Mouse (Mus musculus) CH12.LX (cell line): ENCODE results near the gene F2rl1. TPM values are rescaled to one million over a fixed set of nuclear protein-coding genes. Genes with fewer than 3 reads are reported as not detected.

Source experiments
- DNase-seq: peaks from one replicate; pipeline ENCODE4 v3.0.0-alpha.2; 2013; ENCODE audit errors: extremely low read depth
- H3K27ac ChIP-seq: 2 replicates; pipeline ENCODE4 v1.5.1; 2012; ENCODE audit warnings: low read depth, mild to moderate bottlenecking, control low read depth, moderate library complexity; ENCODE audit not compliant: insufficient read depth
- H3K27me3 ChIP-seq: replicated peaks from 2 replicates; pipeline ENCODE3; 2012; ENCODE audit warnings: inconsistent platforms
- H3K36me3 ChIP-seq, 2 experiments: replicated peaks in 1 of 2; 2 replicates each; pipeline versions ENCODE3 to v1.6.1; 2012; ENCODE audit warnings: inconsistent platforms in 1 of 2, low read length in 1 of 2, mild to moderate bottlenecking in 1 of 2, mixed read lengths in 1 of 2, moderate library complexity in 1 of 2; ENCODE audit not compliant: control insufficient read depth in 1 of 2, insufficient read depth in 1 of 2
- H3K4me1 ChIP-seq, 2 experiments: 2 replicates each; pipeline ENCODE4 v1.6.1; 2012; ENCODE audit warnings: inconsistent platforms in 1 of 2, moderate library complexity in 1 of 2; ENCODE audit not compliant: insufficient read depth in 2 of 2, control insufficient read depth in 1 of 2
- H3K4me2 ChIP-seq: 2 replicates; pipeline ENCODE4 v1.6.1; 2012; ENCODE audit warnings: low read depth, mild to moderate bottlenecking, control low read depth; ENCODE audit not compliant: poor library complexity, insufficient read depth, severe bottlenecking
- H3K4me3 ChIP-seq, 3 experiments: fragments of 150-350 bp in 1 of 3; sonication (generic) in 1 of 3; replicated peaks in 1 of 3; 2 replicates each; pipeline versions ENCODE3 to v1.5.1; 2011 to 2012; ENCODE audit warnings: low read depth in 2 of 3, low read length in 2 of 3, mild to moderate bottlenecking in 2 of 3, moderate library complexity in 2 of 3, control low read depth in 1 of 3, improper control_type of control experiment in 1 of 3, inconsistent platforms in 1 of 3, mixed read lengths in 1 of 3; ENCODE audit not compliant: poor library complexity in 1 of 3
- H3K79me2 ChIP-seq: replicated peaks from 2 replicates; pipeline ENCODE4 v1.6.1; 2012; ENCODE audit warnings: mild to moderate bottlenecking, moderate library complexity; ENCODE audit not compliant: control insufficient read depth, poor library complexity, insufficient read depth, severe bottlenecking; ENCODE audit errors: extremely low read depth
- H3K9ac ChIP-seq: 2 replicates; pipeline ENCODE4 v1.6.1; 2012; ENCODE audit warnings: low read depth, mild to moderate bottlenecking, control low read depth, moderate library complexity; ENCODE audit not compliant: insufficient read depth
- H3K9me3 ChIP-seq: replicated peaks from 2 replicates; pipeline ENCODE3; 2012; ENCODE audit warnings: low read length, inconsistent platforms, mixed read lengths
- CHD1 ChIP-seq: IDR thresholded peaks from 2 replicates; pipeline ENCODE4 v1.6.1; 2012; ENCODE audit warnings: low read depth, low read length, improper control_type of control experiment, inconsistent platforms
- CHD2 ChIP-seq: IDR thresholded peaks from 2 replicates; pipeline ENCODE4 v1.6.1; 2011; ENCODE audit warnings: low read length, improper control_type of control experiment
- ELF1 ChIP-seq: IDR thresholded peaks from 2 replicates; pipeline ENCODE4 v1.6.1; 2014; ENCODE audit warnings: low read depth, mild to moderate bottlenecking, inconsistent platforms, low read length, improper control_type of control experiment
- EP300 ChIP-seq: IDR thresholded peaks from 2 replicates; pipeline ENCODE4 v1.6.1; 2011; ENCODE audit warnings: low read length, improper control_type of control experiment
- JUN ChIP-seq: IDR thresholded peaks from 2 replicates; pipeline ENCODE4 v1.6.1; 2011; ENCODE audit warnings: low read depth, mild to moderate bottlenecking, low read length, improper control_type of control experiment, moderate library complexity; ENCODE audit not compliant: insufficient read depth
- KAT2A ChIP-seq: IDR thresholded peaks from 2 replicates; pipeline ENCODE4 v1.6.1; 2012; ENCODE audit warnings: low read length, improper control_type of control experiment, inconsistent platforms; ENCODE audit not compliant: insufficient replicate concordance
- MAX ChIP-seq: IDR thresholded peaks from 2 replicates; pipeline ENCODE4 v1.6.1; 2011; ENCODE audit warnings: low read length, improper control_type of control experiment
- MXI1 ChIP-seq: IDR thresholded peaks from 2 replicates; pipeline ENCODE4 v1.6.1; 2011; ENCODE audit warnings: mild to moderate bottlenecking, low read depth, low read length, improper control_type of control experiment
- PAX5 ChIP-seq: IDR thresholded peaks from 2 replicates; pipeline ENCODE4 v1.6.1; 2012; ENCODE audit warnings: low read length, inconsistent platforms, mixed read lengths
- RAD21 ChIP-seq: IDR thresholded peaks from 2 replicates; pipeline ENCODE4 v1.6.1; 2011; ENCODE audit warnings: low read depth, mild to moderate bottlenecking, low read length, improper control_type of control experiment, moderate library complexity
- RCOR1 ChIP-seq: conservative IDR thresholded peaks from 2 replicates; pipeline ENCODE4 v1.6.1; 2012; ENCODE audit warnings: low read depth, mild to moderate bottlenecking, inconsistent platforms, low read length, improper control_type of control experiment
- SIN3A ChIP-seq: IDR thresholded peaks from 2 replicates; pipeline ENCODE4 v1.6.1; 2012; ENCODE audit warnings: low read length, improper control_type of control experiment, inconsistent platforms
- TBP ChIP-seq: conservative IDR thresholded peaks from 2 replicates; pipeline ENCODE4 v1.6.1; 2011; ENCODE audit warnings: low read depth, low read length, improper control_type of control experiment
- TCF12 ChIP-seq: IDR thresholded peaks from 2 replicates; pipeline ENCODE4 v1.6.1; 2014; ENCODE audit warnings: low read depth, mild to moderate bottlenecking, inconsistent platforms, low read length, improper control_type of control experiment
- UBTF ChIP-seq: IDR thresholded peaks from 2 replicates; pipeline ENCODE4 v1.6.1; 2012; ENCODE audit warnings: low read depth, mild to moderate bottlenecking, inconsistent platforms, low read length, improper control_type of control experiment, moderate library complexity
- USF1 ChIP-seq: IDR thresholded peaks from 2 replicates; pipeline ENCODE4 v1.6.1; 2014; ENCODE audit warnings: low read depth, mild to moderate bottlenecking, inconsistent platforms, low read length, improper control_type of control experiment
- USF2 ChIP-seq: conservative IDR thresholded peaks from 2 replicates; pipeline ENCODE4 v1.6.1; 2011; ENCODE audit warnings: low read depth, low read length, improper control_type of control experiment
- ZC3H11A ChIP-seq: IDR thresholded peaks from 2 replicates; pipeline ENCODE4 v1.6.1; 2012; ENCODE audit warnings: low read depth, mild to moderate bottlenecking, inconsistent platforms, low read length, improper control_type of control experiment
- ZKSCAN1 ChIP-seq: IDR thresholded peaks from 2 replicates; pipeline ENCODE4 v1.6.1; 2012; ENCODE audit warnings: low read depth, inconsistent platforms, low read length, improper control_type of control experiment, borderline replicate concordance
- ZMIZ1 ChIP-seq: IDR thresholded peaks from 2 replicates; pipeline ENCODE4 v1.6.1; 2012; ENCODE audit warnings: low read depth, mild to moderate bottlenecking, inconsistent platforms, low read length, improper control_type of control experiment
- dilution Hi-C: fragments of 300-500 bp; cut with MboI; formaldehyde crosslinking; loops from 2 replicates; pipeline ENCODE4 v1.14.3; 2020; ENCODE audit warnings: low sequenced_read_pairs; ENCODE audit not compliant: extremely low pct_unique_long_range_greater_than_20kb, extremely low pct_ligation_motif_present
- in situ Hi-C: fragments of 300-500 bp; cut with MboI; formaldehyde crosslinking; loops from 3 replicates; pipeline ENCODE4 v1.14.3; 2019; ENCODE audit warnings: low sequenced_read_pairs, low pct_ligation_motif_present, low pct_unique_long_range_greater_than_20kb, mixed read lengths
- polyA plus RNA-seq: library from polyadenylated mRNA; unstranded; fragments of >175 nt; gene quantifications from 2 replicates; pipeline ENCODE4 v1.2.1, GENCODE M21; 2012; ENCODE audit warnings: low read depth; ENCODE audit not compliant: insufficient read length
- total RNA-seq, 2 experiments: library from RNA; depleted of rRNA; stranded (reverse); fragments of 300-350 nt in 1 of 2; fragments of >200 nt in 1 of 2; gene quantifications; 2 replicates each; pipeline ENCODE4 v1.2.3; 2012 to 2014

The F2rl1 gene
- total and polyA plus RNA-seq, 3 experiments, result not detected

- no peak overlapping the region for H3K4me3 ChIP-seq
- in situ Hi-C loops (no loop called here), dilution Hi-C loops (no loop called here)
- H3K36me3 ChIP-seq, result no peaks in the 10 kb centered on the region
- DNase-seq, result no peak
- H3K9ac ChIP-seq, result no peak overlapping the region
- H3K27ac ChIP-seq, result no peak overlapping the region
- H3K79me2 ChIP-seq, result no peaks in the 10 kb centered on the region
- no peak overlapping the region for H3K4me2 ChIP-seq
- no peaks in the 10 kb centered on the region for H3K9me3 ChIP-seq
- no peak for TF ChIP-seq PAX5
- H3K4me1 ChIP-seq, result peaks cover 0 to 3% of the 10 kb centered on the region in 2 experiments; a peak in 2 of 4 replicates
- peaks cover 4% of the 10 kb centered on the region for H3K27me3 ChIP-seq
Measured at GRCm38 (mm10) chr13:95535026-95535425, 10.0 kb upstream of the F2rl1 start.

- Histone ChIP-seq H3K27me3 (peaks cover 4% of the 10 kb centered on the region), H3K4me2 (no peak overlapping the region)
- TF ChIP-seq MAX (no peak), ZMIZ1 (no peak), SIN3A (no peak), RCOR1 (no peak), JUN (no peak), USF1 (no peak), CHD2 (no peak), MXI1 (no peak), RAD21 (no peak), ELF1 (no peak), ZKSCAN1 (no peak), KAT2A (no peak), TCF12 (no peak), CHD1 (no peak), EP300 (no peak), TBP (no peak), USF2 (no peak), ZC3H11A (no peak), UBTF (no peak)
- TF ChIP-seq, all 38 proteins: peak for 0
- in situ Hi-C loops (no loop called here), dilution Hi-C loops (no loop called here)
- Histone ChIP-seq H3K4me1 (peaks cover 0 to 3% of the 10 kb centered on the region in 2 experiments; a peak in 2 of 4 replicates), H3K79me2 (no peaks in the 10 kb centered on the region), H3K27ac (no peak overlapping the region), H3K9ac (no peak overlapping the region), H3K9me3 (no peaks in the 10 kb centered on the region), H3K4me3 (no peak overlapping the region), H3K36me3 (no peaks in the 10 kb centered on the region)
- DNase-seq, result no peak
Measured at GRCm38 (mm10) chr13:95534131-95534561, 9.1 kb upstream of the F2rl1 start.
